Mouse (Mus musculus) heart, embryonic 13.5 days (tissue): ENCODE results near the gene Bag5. TPM values are rescaled to one million over a fixed set of nuclear protein-coding genes. Genes with fewer than 3 reads are reported as not detected.

Experiments
- ATAC-seq: fragments of 200-750 bp; cut with Nextera tagmentation; 2 replicates; pipeline ENCODE4 v1.8.0; 2017; ENCODE audit warnings: moderate TSS enrichment; ENCODE audit not compliant: insufficient number of reproducible peaks, low FRiP score, low TSS enrichment; ENCODE audit errors: extremely low read depth
- H3K27ac ChIP-seq: fragments of 300-500 bp; sonication (generic); replicated peaks from 2 replicates; pipeline ENCODE4 v1.5.1; 2015; ENCODE audit warnings: moderate library complexity, mild to moderate bottlenecking, inconsistent platforms
- H3K27me3 ChIP-seq: fragments of 300-500 bp; sonication (generic); replicated peaks from 2 replicates; pipeline ENCODE4 v1.6.1; 2015; ENCODE audit warnings: mild to moderate bottlenecking, inconsistent platforms
- H3K36me3 ChIP-seq: fragments of 300-500 bp; sonication (generic); 2 replicates; pipeline ENCODE4 v1.6.1; 2015; ENCODE audit warnings: mild to moderate bottlenecking, inconsistent platforms
- H3K4me1 ChIP-seq: fragments of 300-500 bp; sonication (generic); 2 replicates; pipeline ENCODE4 v1.6.1; 2015; ENCODE audit warnings: inconsistent platforms
- H3K4me2 ChIP-seq: fragments of 300-500 bp; sonication (generic); 2 replicates; pipeline ENCODE4 v1.6.1; 2015; ENCODE audit warnings: inconsistent platforms, mild to moderate bottlenecking, moderate library complexity
- H3K4me3 ChIP-seq: fragments of 300-500 bp; sonication (generic); 2 replicates; pipeline ENCODE4 v1.5.1; 2015; ENCODE audit warnings: moderate library complexity, mild to moderate bottlenecking, inconsistent platforms
- H3K9ac ChIP-seq: fragments of 300-500 bp; sonication (generic); 2 replicates; pipeline ENCODE4 v1.6.1; 2015; ENCODE audit warnings: inconsistent platforms, mild to moderate bottlenecking, moderate library complexity
- H3K9me3 ChIP-seq: fragments of 300-500 bp; sonication (generic); 2 replicates; pipeline ENCODE4 v1.6.1; 2016; ENCODE audit warnings: inconsistent platforms
- WGBS: fragments of 180-500 bp; shearing (Covaris S2); methylation state at CpG from one replicate; pipeline ENCODE4 v1.1.7; 2015; ENCODE audit warnings: mixed read lengths; 5-methylcytosine and 5-hydroxymethylcytosine counted together
- polyA plus RNA-seq: library from polyadenylated mRNA; unstranded; fragments of >200 nt; fragmentation: Nextera tagmentation; extraction: Ambion mirVana; gene quantifications from 2 replicates; pipeline ENCODE4 v1.2.1, GENCODE M21; 2015

Gene Bag5
- polyA plus RNA-seq, result 35.4 and 41.6 TPM in 2 replicates

GRCm38 (mm10) chr12:111713004-111713651, at the start of gene Bag5, which contains the start of gene Apopt1:
Gene Bag5, minus strand, starts transcription at chr12:111713257.
Gene Apopt1, plus strand, starts transcription at chr12:111713261.
- ATAC-seq, result peak; percentile 79
- Histone ChIP-seq H3K27ac (peak within 1 kb of the TSS; percentile 80), H3K9me3 (no peaks in the 10 kb centered on the region), H3K27me3 (no peaks in the 10 kb centered on the region), H3K4me2 (peak within 1 kb of the TSS; percentile 85), H3K36me3 (peaks cover 44% of the 10 kb centered on the region), H3K9ac (peak within 1 kb of the TSS; percentile 99), H3K4me1 (peaks cover 30% of the 10 kb centered on the region), H3K4me3 (peak within 1 kb of the TSS; percentile 99)
- under 1% methylated on average over 80 of the region's 86 CpGs for WGBS

GRCm38 (mm10) chr12:111760306-111760908, 47.4 kb upstream of the Bag5 start:
- 63% methylated on average over 7 of the region's 7 CpGs for WGBS
- Histone ChIP-seq H3K4me2 (peak overlapping the region; percentile 99), H3K27ac (peak overlapping the region; percentile 94), H3K9ac (peak overlapping the region; percentile 99), H3K27me3 (no peaks in the 10 kb centered on the region), H3K9me3 (no peaks in the 10 kb centered on the region), H3K36me3 (peaks cover 19% of the 10 kb centered on the region), H3K4me3 (peak overlapping the region; percentile 98), H3K4me1 (peaks cover 55% of the 10 kb centered on the region)
- no peak for ATAC-seq

GRCm38 (mm10) chr12:111759176-111760061, 46.4 kb upstream of the Bag5 start:
- Histone ChIP-seq H3K4me2 (peak overlapping the region; percentile 99), H3K4me1 (peaks cover 53% of the 10 kb centered on the region), H3K27me3 (no peaks in the 10 kb centered on the region), H3K9me3 (no peaks in the 10 kb centered on the region), H3K9ac (peak overlapping the region; percentile 99), H3K4me3 (peak overlapping the region; percentile 98), H3K27ac (peak overlapping the region; percentile 94), H3K36me3 (peaks cover 19% of the 10 kb centered on the region)
- ATAC-seq, result peak; percentile 27; the same call in 1 of the 2 replicates
- under 1% methylated on average over 32 of the region's 35 CpGs for WGBS

GRCm38 (mm10) chr12:111758381-111759175, 45.5 kb upstream of the Bag5 start, which contains the start of gene Klc1:
Gene Klc1, plus strand, starts transcription at chr12:111758849.
- Histone ChIP-seq H3K36me3 (peaks cover 13% of the 10 kb centered on the region), H3K27me3 (no peaks in the 10 kb centered on the region), H3K27ac (peak within 1 kb of the TSS; percentile 94), H3K4me1 (peaks cover 53% of the 10 kb centered on the region), H3K4me2 (peak within 1 kb of the TSS; percentile 99), H3K9ac (peak within 1 kb of the TSS; percentile 99), H3K9me3 (no peaks in the 10 kb centered on the region), H3K4me3 (peak within 1 kb of the TSS; percentile 98)
- ATAC-seq, result peak; percentile 76
- WGBS, result under 1% methylated on average over 73 of the region's 85 CpGs

- Histone ChIP-seq H3K36me3 (peaks cover 5% of the 10 kb centered on the region), H3K9ac (peak overlapping the region; percentile 99), H3K27ac (peak overlapping the region; percentile 94), H3K4me1 (peaks cover 51% of the 10 kb centered on the region), H3K9me3 (no peaks in the 10 kb centered on the region), H3K4me2 (peak overlapping the region; percentile 99), H3K27me3 (no peaks in the 10 kb centered on the region), H3K4me3 (peak overlapping the region; percentile 98)
- no peak for ATAC-seq
- WGBS, result 54% methylated on average over 10 of the region's 10 CpGs
Observed at GRCm38 (mm10) chr12:111757561-111758325, 44.7 kb upstream of the Bag5 start.

GRCm38 (mm10) chr12:111756698-111757082, 43.6 kb upstream of the Bag5 start:
- H3K36me3 ChIP-seq, result no peaks in the 10 kb centered on the region
- no peaks in the 10 kb centered on the region for H3K27me3 ChIP-seq
- no peak overlapping the region for H3K9ac ChIP-seq
- 15% methylated on average over 5 of the region's 5 CpGs for WGBS
- H3K4me3 ChIP-seq, result no peak overlapping the region
- ATAC-seq, result no peak
- no peaks in the 10 kb centered on the region for H3K9me3 ChIP-seq
- H3K4me2 ChIP-seq, result no peak overlapping the region
- H3K4me1 ChIP-seq, result peaks cover 42% of the 10 kb centered on the region
- H3K27ac ChIP-seq, result no peak overlapping the region

GRCm38 (mm10) chr12:111756082-111756697, 43.1 kb upstream of the Bag5 start:
- Histone ChIP-seq H3K27me3 (no peaks in the 10 kb centered on the region), H3K4me1 (peaks cover 37% of the 10 kb centered on the region), H3K27ac (no peak overlapping the region), H3K9ac (no peak overlapping the region), H3K9me3 (no peaks in the 10 kb centered on the region), H3K36me3 (no peaks in the 10 kb centered on the region), H3K4me3 (no peak overlapping the region), H3K4me2 (no peak overlapping the region)
- ATAC-seq, result no peak
- WGBS, result 52% methylated on average over 4 of the region's 4 CpGs

- Histone ChIP-seq H3K9me3 (no peaks in the 10 kb centered on the region), H3K36me3 (no peaks in the 10 kb centered on the region), H3K27me3 (no peaks in the 10 kb centered on the region), H3K27ac (no peak overlapping the region), H3K4me3 (no peak overlapping the region), H3K4me1 (peaks cover 33% of the 10 kb centered on the region), H3K4me2 (no peak overlapping the region), H3K9ac (no peak overlapping the region)
- ATAC-seq, result no peak
- 51% methylated on average over 2 of the region's 2 CpGs for WGBS
Observed at GRCm38 (mm10) chr12:111755231-111755630, 42.2 kb upstream of the Bag5 start.

- ATAC-seq, result no peak
- Histone ChIP-seq H3K4me2 (no peak overlapping the region), H3K9ac (no peak overlapping the region), H3K27me3 (no peaks in the 10 kb centered on the region), H3K36me3 (no peaks in the 10 kb centered on the region), H3K27ac (no peak overlapping the region), H3K9me3 (no peaks in the 10 kb centered on the region), H3K4me3 (no peak overlapping the region), H3K4me1 (peaks cover 33% of the 10 kb centered on the region)
Observed at GRCm38 (mm10) chr12:111754710-111755109, 41.7 kb upstream of the Bag5 start.

- no peak overlapping the region for H3K4me3 ChIP-seq
- no peaks in the 10 kb centered on the region for H3K9me3 ChIP-seq
- no peak for ATAC-seq
- no peaks in the 10 kb centered on the region for H3K36me3 ChIP-seq
- H3K4me2 ChIP-seq, result peak overlapping the region; percentile 34
- no peaks in the 10 kb centered on the region for H3K27me3 ChIP-seq
- H3K4me1 ChIP-seq, result peaks cover 30% of the 10 kb centered on the region
- 44% methylated on average over 9 of the region's 9 CpGs for whole genome bisulfite sequencing
- peak overlapping the region; percentile 40; the same call in 1 of the 2 replicates for H3K9ac ChIP-seq
- H3K27ac ChIP-seq, result peak overlapping the region; percentile 15; the same call in 1 of the 2 replicates
Observed at GRCm38 (mm10) chr12:111753347-111753746, 40.3 kb upstream of the Bag5 start.
